Mouse (Mus musculus) limb, embryonic 11.5 days (tissue): ENCODE measurements around the gene Fzd1. TPM values are rescaled to one million over a fixed set of nuclear protein-coding genes. Genes with fewer than 3 reads are reported as not detected.

Experiments used
- ATAC-seq: fragments of 200-750 bp; cut with Nextera tagmentation; 2 replicates; pipeline ENCODE4 v1.8.0; 2017; ENCODE audit warnings: low read depth; ENCODE audit not compliant: insufficient number of reproducible peaks, low FRiP score, low TSS enrichment
- DNase-seq: peaks from one replicate; pipeline ENCODE4 v3.0.0-alpha.2; 2015; ENCODE audit warnings: low spot score
- H3K27ac ChIP-seq: fragments of 300-500 bp; sonication (generic); replicated peaks from 2 replicates; pipeline ENCODE4 v1.5.1; 2014; ENCODE audit warnings: low read depth, mild to moderate bottlenecking, low read length
- H3K27me3 ChIP-seq: fragments of 300-500 bp; sonication (generic); 2 replicates; pipeline ENCODE4 v1.6.1; 2014; ENCODE audit warnings: mild to moderate bottlenecking, low read length, mixed read lengths; ENCODE audit not compliant: control insufficient read depth, insufficient read depth
- H3K36me3 ChIP-seq: fragments of 300-500 bp; sonication (generic); 2 replicates; pipeline ENCODE4 v1.6.1; 2014; ENCODE audit warnings: mild to moderate bottlenecking, low read length, moderate library complexity, mixed read lengths; ENCODE audit not compliant: control insufficient read depth, insufficient read depth
- H3K4me1 ChIP-seq: fragments of 300-500 bp; sonication (generic); 2 replicates; pipeline ENCODE4 v1.6.1; 2014; ENCODE audit warnings: low read length, mixed read lengths; ENCODE audit not compliant: control insufficient read depth, insufficient read depth
- H3K4me2 ChIP-seq: fragments of 300-500 bp; sonication (generic); 2 replicates; pipeline ENCODE4 v1.6.1; 2014; ENCODE audit warnings: low read depth, mild to moderate bottlenecking, moderate library complexity; ENCODE audit not compliant: severe bottlenecking
- H3K4me3 ChIP-seq: fragments of 300-500 bp; sonication (generic); 2 replicates; pipeline ENCODE4 v1.5.1; 2014; ENCODE audit warnings: low read depth, low read length
- H3K9ac ChIP-seq: fragments of 300-500 bp; sonication (generic); 2 replicates; pipeline ENCODE4 v1.6.1; 2014; ENCODE audit warnings: mild to moderate bottlenecking, low read length
- H3K9me3 ChIP-seq: fragments of 300-500 bp; sonication (generic); 2 replicates; pipeline ENCODE4 v1.6.1; 2016; ENCODE audit warnings: low read length; ENCODE audit not compliant: control insufficient read depth
- WGBS: fragments of 180-500 bp; shearing (Covaris S2); extraction: QIAGEN DNeasy Blood & Tissue Kit; methylation state at CpG from one replicate; pipeline ENCODE4 v1.1.7; 2014; 5-methylcytosine and 5-hydroxymethylcytosine counted together
- polyA plus RNA-seq: library from polyadenylated mRNA; unstranded; fragments of >200 nt; fragmentation: Nextera tagmentation; extraction: Ambion mirVana; gene quantifications from 2 replicates; pipeline ENCODE4 v1.2.1, GENCODE M21; 2014

The Fzd1 gene
- polyA plus RNA-seq, 1 experiment from 2014 or later, result 25.4 TPM

DNA sequence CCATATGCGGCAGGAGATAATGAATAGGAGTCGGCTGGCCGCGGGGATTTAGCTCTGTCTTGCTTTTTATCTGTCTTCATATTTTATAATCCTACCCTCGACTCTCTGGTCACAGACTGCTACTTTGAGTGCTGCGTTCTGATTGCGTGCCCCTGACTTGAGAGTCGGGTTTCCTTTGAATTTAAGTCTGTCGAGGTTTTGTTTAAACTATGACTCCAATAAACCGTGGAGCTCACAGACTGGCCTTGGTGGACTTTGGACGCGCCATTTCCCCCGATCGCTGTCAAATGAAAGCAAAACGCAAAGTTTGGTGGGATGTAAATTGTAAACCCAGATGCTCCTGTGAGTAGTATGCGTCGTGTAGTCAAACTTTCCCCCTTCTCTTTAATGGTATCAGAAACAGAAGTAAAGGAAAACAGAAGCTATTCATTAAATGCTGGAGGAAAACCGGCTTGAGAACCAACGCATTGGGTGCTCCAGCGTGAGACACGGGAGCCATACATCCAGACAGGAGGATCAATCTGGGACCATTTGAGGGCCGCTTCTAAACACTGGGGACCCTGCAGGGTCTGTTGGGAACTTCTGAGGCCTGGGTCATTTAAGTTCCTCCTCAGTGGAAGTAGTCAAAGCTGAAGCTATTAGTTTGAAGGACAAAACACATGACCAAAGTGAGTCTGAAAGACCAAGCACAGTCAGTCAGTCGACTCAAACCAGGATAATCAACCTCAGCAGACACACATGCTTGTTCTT lies 671 bp upstream of the Fzd1 start:
- no peaks in the 10 kb centered on the region for H3K27me3 ChIP-seq
- DNase-seq, result peak; percentile 55
- peak overlapping the region; percentile 58 for H3K4me2 ChIP-seq
- peak overlapping the region; percentile 90 for H3K4me3 ChIP-seq
- ATAC-seq, result peak; percentile 15
- under 1% methylated on average over 23 of the region's 23 CpGs for WGBS
- H3K36me3 ChIP-seq, result no peaks in the 10 kb centered on the region
- H3K4me1 ChIP-seq, result peaks cover 25% of the 10 kb centered on the region
- H3K9me3 ChIP-seq, result no peaks in the 10 kb centered on the region
- peak overlapping the region; percentile 65 for H3K9ac ChIP-seq
- peak overlapping the region; percentile 75 for H3K27ac ChIP-seq

DNA sequence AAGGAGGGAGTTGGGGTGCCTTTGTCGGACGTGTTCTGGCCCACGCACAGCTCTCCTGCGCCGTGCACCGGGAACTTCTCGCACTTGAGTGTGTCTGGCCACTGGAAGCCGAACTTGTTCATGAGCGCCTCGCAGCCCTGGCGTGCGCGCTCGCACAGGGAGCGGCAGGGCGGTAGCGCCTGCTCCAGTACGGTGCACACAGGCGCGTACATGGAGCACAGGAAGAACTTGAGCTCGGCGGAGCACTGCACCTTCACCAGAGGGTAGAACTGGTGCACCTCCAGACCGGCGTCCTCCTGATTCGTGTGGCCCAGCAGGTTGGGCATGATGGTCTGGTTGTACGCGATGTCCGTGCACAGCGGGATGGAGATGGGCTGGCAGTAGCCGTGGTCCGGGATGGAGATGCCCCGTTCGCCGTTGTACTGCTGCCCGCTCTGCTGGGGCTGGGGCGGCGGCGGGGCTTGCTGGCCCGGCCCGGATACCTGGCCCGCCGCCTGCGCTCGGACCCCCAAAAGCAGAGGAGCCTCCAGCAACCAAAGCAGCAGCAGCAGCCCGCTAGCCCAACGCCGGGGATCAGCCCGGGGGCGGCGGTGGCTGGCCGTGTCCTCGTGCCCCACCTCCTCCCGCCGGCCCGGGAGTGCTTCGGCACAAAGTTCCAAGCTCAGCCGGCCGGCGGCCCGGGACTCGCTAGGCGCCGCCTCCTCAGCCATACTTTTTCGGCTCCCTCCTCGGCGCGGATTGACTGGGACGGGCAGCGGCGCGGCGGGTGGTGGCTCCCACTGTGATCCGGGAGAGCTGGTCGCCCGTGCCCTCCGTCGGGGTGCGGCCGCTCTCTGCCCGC lies 744 bp downstream of the Fzd1 start:
- Histone ChIP-seq H3K4me2 (peak overlapping the region; percentile 97), H3K27me3 (no peaks in the 10 kb centered on the region)
- peak; percentile 63 for ATAC-seq

DNA sequence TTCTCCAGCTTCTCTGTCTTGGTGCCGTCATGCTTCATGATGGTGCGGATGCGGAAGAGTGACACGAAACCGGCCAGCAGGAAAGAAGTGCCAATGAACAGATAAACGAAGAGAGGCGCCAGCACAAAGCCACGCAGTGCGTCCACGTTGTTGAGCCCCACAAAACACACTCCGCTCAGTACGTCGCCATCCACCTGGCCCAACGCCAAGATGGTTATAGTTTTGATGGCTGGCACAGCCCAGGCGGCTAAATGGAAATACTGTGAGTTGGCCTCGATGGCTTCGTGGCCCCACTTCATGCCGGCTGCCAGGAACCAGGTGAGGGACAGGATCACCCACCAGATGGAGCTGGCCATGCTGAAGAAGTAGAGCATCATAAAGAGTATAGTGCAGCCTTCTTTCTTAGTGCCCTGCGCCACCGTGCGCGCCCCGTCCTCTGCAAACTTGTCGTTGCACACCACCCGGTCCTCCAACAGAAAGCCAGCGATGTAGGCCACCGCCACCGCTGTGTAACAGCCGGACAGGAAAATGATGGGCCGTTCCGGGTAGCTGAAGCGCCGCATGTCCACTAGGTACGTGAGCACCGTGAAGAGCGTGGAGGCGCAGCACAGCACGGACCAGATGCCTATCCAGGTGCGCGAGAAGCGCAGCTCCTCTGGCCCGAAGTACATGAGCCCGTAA lies 1.7 kb downstream of the Fzd1 start:
- no peaks in the 10 kb centered on the region for H3K36me3 ChIP-seq
- ATAC-seq (no peak), DNase-seq (peak; percentile 58)
- H3K27me3 ChIP-seq, result no peaks in the 10 kb centered on the region
- H3K4me2 ChIP-seq, result peak overlapping the region; percentile 97
- peaks cover 25% of the 10 kb centered on the region for H3K4me1 ChIP-seq
- peak overlapping the region; percentile 96 for H3K9ac ChIP-seq
- 4% methylated on average over 43 of the region's 43 CpGs for WGBS
- peak overlapping the region; percentile 90 for H3K4me3 ChIP-seq
- H3K27ac ChIP-seq, result peak overlapping the region; percentile 99
- no peaks in the 10 kb centered on the region for H3K9me3 ChIP-seq

More for the DNA sequence above, 744 bp downstream of the Fzd1 start:
- Histone ChIP-seq H3K27ac (peak overlapping the region; percentile 99), H3K9me3 (no peaks in the 10 kb centered on the region), H3K4me1 (peaks cover 25% of the 10 kb centered on the region), H3K4me3 (peak overlapping the region; percentile 90), H3K36me3 (no peaks in the 10 kb centered on the region), H3K9ac (peak overlapping the region; percentile 96)
- WGBS, result under 1% methylated on average over 80 of the region's 80 CpGs
- peak; percentile 80 for DNase-seq

DNA sequence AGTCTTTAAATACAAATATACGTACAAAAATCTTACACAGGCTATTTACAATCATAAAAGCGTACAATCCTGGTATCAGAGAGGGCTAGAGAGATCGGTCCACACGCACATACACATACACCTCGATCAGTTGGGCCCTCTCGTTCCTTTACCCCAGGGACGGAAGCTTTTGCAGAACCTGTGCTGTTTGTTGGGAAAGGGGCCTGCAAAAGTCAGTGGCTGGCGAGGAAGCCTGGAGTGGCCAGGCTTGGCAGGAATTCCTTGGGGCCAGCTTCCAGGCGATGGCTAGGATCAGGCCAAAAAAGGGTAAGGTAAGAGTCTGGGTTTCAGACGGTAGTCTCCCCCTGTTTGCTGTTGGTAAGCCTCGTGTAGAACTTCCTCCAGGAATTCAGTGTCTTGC lies 2.5 kb downstream of the Fzd1 start:
- H3K27ac ChIP-seq, result no peak overlapping the region
- ATAC-seq, result no peak
- no peaks in the 10 kb centered on the region for H3K27me3 ChIP-seq
- peaks cover 25% of the 10 kb centered on the region for H3K4me1 ChIP-seq
- no peaks in the 10 kb centered on the region for H3K36me3 ChIP-seq
- no peaks in the 10 kb centered on the region for H3K9me3 ChIP-seq
- H3K9ac ChIP-seq, result peak overlapping the region; percentile 96
- peak overlapping the region; percentile 97 for H3K4me2 ChIP-seq
- WGBS, result 32% methylated on average over 11 of the region's 11 CpGs
- H3K4me3 ChIP-seq, result peak overlapping the region; percentile 90
- DNase-seq, result peak; percentile 26

DNA sequence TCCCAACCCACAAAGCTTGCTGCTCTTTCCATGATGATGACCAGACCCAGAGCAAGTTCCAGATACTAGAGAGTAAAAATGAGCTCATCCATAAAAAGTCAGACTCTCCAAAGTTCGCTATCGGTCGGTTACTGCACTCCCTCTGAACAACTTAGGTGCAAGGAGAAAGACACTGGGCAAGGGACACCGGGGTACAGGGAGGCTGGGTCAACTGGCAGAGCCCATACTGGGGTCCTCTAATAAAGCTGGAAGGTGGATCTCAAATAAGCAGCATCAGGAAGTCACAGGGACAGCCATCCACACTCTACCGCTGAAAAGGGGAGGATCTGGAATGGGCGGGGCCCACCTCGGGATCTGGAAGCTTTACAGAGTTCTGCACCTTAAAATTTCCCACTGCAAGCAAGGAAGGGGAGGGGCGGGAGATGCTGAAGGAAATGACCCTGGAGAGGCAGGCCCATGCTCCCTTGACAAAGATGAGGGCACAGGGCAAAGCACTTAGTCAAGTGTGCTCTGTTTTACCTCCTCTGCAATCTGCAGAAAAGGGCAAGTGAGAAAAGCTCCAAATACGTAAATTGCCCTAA lies 3.0 kb downstream of the Fzd1 start:
- Histone ChIP-seq H3K27ac (no peak overlapping the region), H3K9me3 (no peaks in the 10 kb centered on the region), H3K27me3 (no peaks in the 10 kb centered on the region), H3K9ac (peak overlapping the region; percentile 22; the same call in 1 of the 2 replicates), H3K36me3 (no peaks in the 10 kb centered on the region), H3K4me1 (peaks cover 25% of the 10 kb centered on the region), H3K4me3 (peak overlapping the region; percentile 90), H3K4me2 (peak overlapping the region; percentile 97)
- DNase-seq (peak; percentile 45), ATAC-seq (no peak)
- WGBS, result 21% methylated on average over 9 of the region's 9 CpGs

DNA sequence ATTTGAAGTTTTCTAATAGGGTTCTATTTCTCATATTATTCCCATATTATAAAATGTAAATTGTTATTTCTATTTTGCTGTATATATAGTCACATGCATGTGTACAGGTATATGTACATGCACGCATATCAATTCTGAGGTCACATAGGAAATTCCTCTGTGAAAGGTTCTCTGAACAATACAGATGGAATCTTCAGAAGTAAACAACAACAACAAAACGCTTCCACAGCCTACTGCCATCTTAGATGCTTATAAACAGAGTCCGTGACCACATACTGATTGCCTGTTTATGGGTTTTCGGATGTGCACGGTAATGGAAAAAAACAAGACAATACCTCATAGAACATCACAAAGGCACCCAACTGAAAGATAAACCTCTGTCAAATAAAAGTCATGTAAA lies 4.7 kb downstream of the Fzd1 start:
- Histone ChIP-seq H3K9ac (no peak overlapping the region), H3K4me1 (peaks cover 22% of the 10 kb centered on the region), H3K9me3 (no peaks in the 10 kb centered on the region), H3K27me3 (no peaks in the 10 kb centered on the region), H3K27ac (no peak overlapping the region), H3K4me3 (no peak overlapping the region), H3K36me3 (no peaks in the 10 kb centered on the region), H3K4me2 (no peak overlapping the region)
- ATAC-seq (no peak), DNase-seq (no peak)
- WGBS, result 91% methylated on average over 5 of the region's 5 CpGs

DNA sequence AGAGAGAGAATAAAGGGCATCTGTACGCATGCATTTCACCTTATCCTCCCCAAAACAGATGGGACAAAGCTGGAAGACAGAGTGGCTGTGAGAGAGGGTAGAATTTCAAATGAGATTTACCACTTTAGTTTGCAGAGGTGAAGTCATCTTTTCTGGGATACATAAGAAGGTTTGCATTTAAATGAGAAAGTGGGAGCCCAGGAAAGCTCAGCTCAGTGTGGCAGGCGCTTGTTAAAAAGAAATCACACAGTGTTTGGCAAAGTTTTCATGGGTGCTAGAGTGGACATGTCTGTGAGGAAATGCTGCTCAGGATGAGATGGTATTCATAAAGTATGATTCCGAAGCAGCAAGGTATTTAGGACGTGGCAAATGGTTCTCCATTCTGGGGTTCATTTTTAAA lies 15.1 kb downstream of the Fzd1 start:
- H3K4me2 ChIP-seq, result no peak overlapping the region
- no peak overlapping the region for H3K9ac ChIP-seq
- no peaks in the 10 kb centered on the region for H3K9me3 ChIP-seq
- no peak for DNase-seq
- no peak for ATAC-seq
- 77% methylated on average over 4 of the region's 4 CpGs for WGBS
- H3K27ac ChIP-seq, result no peak overlapping the region
- H3K4me1 ChIP-seq, result no peaks in the 10 kb centered on the region
- no peaks in the 10 kb centered on the region for H3K36me3 ChIP-seq
- no peak overlapping the region for H3K4me3 ChIP-seq
- no peaks in the 10 kb centered on the region for H3K27me3 ChIP-seq

DNA sequence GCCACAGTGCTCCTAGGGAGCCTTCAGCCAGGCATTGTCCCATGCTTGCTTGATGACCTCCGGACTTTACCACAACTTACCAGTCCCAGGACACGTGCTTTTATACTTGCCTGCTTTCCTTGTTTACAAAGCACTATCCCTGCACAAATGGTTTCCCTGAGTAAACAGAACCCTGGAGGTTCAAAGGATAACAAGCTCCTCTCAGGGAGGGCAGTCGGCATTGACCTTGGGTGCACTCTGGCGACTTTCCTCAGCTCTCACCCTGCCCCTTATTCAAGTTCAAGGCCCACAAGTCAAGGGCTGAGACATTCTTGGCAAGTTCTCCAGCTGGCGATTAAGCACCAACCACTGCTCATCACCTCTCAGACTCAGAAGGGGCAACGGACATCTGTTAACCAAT lies 20.8 kb downstream of the Fzd1 start:
- 39% methylated on average over 6 of the region's 6 CpGs for WGBS
- DNase-seq (no peak), ATAC-seq (no peak)
- H3K4me3 ChIP-seq, result no peak overlapping the region
- H3K4me1 ChIP-seq, result no peaks in the 10 kb centered on the region
- no peaks in the 10 kb centered on the region for H3K36me3 ChIP-seq
- no peak overlapping the region for H3K9ac ChIP-seq
- no peak overlapping the region for H3K27ac ChIP-seq
- H3K9me3 ChIP-seq, result no peaks in the 10 kb centered on the region
- no peaks in the 10 kb centered on the region for H3K27me3 ChIP-seq
- H3K4me2 ChIP-seq, result no peak overlapping the region
